Mouse (Mus musculus): ENCODE measurements around the gene 4930486L24Rik. TPM values are rescaled to one million over a fixed set of nuclear protein-coding genes. Genes with fewer than 3 reads are reported as not detected.

4930486L24Rik gene
- polyA plus RNA-seq, 1 experiment from 2014 or later = not detected

Other genes starting within 250 kb of the 4930486L24Rik start
- not detected in 2 replicates for gene BC051665, start 78.1 kb downstream of the 4930486L24Rik start, polyA plus RNA-seq (2014; fragmentation: Nextera tagmentation; extraction: Ambion mirVana)
- not detected in 2 replicates for gene Ctsll3, start 61.6 kb downstream of the 4930486L24Rik start, polyA plus RNA-seq (2014; fragmentation: Nextera tagmentation; extraction: Ambion mirVana)
- gene Gm49392, start 32.4 kb upstream of the 4930486L24Rik start, polyA plus RNA-seq (2014; fragmentation: Nextera tagmentation; extraction: Ambion mirVana) = 0.20 TPM in 1 of 2 replicates, not detected in the other
- gene Ctla2b, start 33.0 kb upstream of the 4930486L24Rik start, polyA plus RNA-seq (2014; fragmentation: Nextera tagmentation; extraction: Ambion mirVana) = 3.8 and 4.6 TPM in 2 replicates
- gene Tpbpb, start 40.4 kb upstream of the 4930486L24Rik start, polyA plus RNA-seq (2014; fragmentation: Nextera tagmentation; extraction: Ambion mirVana) = not detected in 2 replicates
- gene Gm49393, start 71.1 kb upstream of the 4930486L24Rik start, polyA plus RNA-seq (2014; fragmentation: Nextera tagmentation; extraction: Ambion mirVana) = not detected in 2 replicates
- 1.2 and 1.6 TPM in 2 replicates for gene Gm49391, start 72.1 kb upstream of the 4930486L24Rik start, polyA plus RNA-seq (2014; fragmentation: Nextera tagmentation; extraction: Ambion mirVana)
- 25.5 and 28.8 TPM in 2 replicates for gene Ctla2a, start 72.2 kb upstream of the 4930486L24Rik start, polyA plus RNA-seq (2014; fragmentation: Nextera tagmentation; extraction: Ambion mirVana)
- not detected in 2 replicates for gene Tpbpa, start 77.5 kb upstream of the 4930486L24Rik start, polyA plus RNA-seq (2014; fragmentation: Nextera tagmentation; extraction: Ambion mirVana)
- not detected in 2 replicates for gene Ctsj, start 141.5 kb upstream of the 4930486L24Rik start, polyA plus RNA-seq (2014; fragmentation: Nextera tagmentation; extraction: Ambion mirVana)
- not detected in 2 replicates for gene Ctsq, start 176.2 kb upstream of the 4930486L24Rik start, polyA plus RNA-seq (2014; fragmentation: Nextera tagmentation; extraction: Ambion mirVana)